Mouse (Mus musculus) heart, adult 2 months (tissue): Measurements from ENCODE around the gene Acbd6.

Experiments used
- CTCF ChIP-seq: fragments of 200-600 bp; IDR thresholded peaks from 2 replicates; pipeline ENCODE4 v1.8.1; 2022; ENCODE audit warnings: antibody characterized with exemption, mild to moderate bottlenecking, moderate library complexity
- POLR2A ChIP-seq: fragments of 200-500 bp; IDR thresholded peaks from 2 replicates; pipeline ENCODE4 v1.6.1; 2011; ENCODE audit warnings: mild to moderate bottlenecking, low read depth, low read length, control low read depth; ENCODE audit not compliant: insufficient read depth

- TF ChIP-seq POLR2A (no peak), CTCF (no peak)
Measured at GRCm38 (mm10) chr1:155621075-155621474, 63.2 kb downstream of the Acbd6 start.
